Mouse (Mus musculus) liver, postnatal 0 days (tissue): Measurements from ENCODE around the gene Rcor2. TPM values are rescaled to one million over a fixed set of nuclear protein-coding genes. Genes with fewer than 3 reads are reported as not detected.

Experiments used
- ATAC-seq: fragments of 200-750 bp; cut with Nextera tagmentation; 2 replicates; pipeline ENCODE4 v1.8.0; 2017; ENCODE audit warnings: mild to moderate bottlenecking, moderate library complexity
- DNase-seq: peaks from one replicate; pipeline ENCODE4 v3.0.0-alpha.2; 2016
- H3K27ac ChIP-seq: fragments of 300-500 bp; sonication (generic); 2 replicates; pipeline ENCODE4 v1.5.1; 2014; ENCODE audit warnings: antibody characterized with exemption, moderate library complexity, mild to moderate bottlenecking, low read depth
- H3K27me3 ChIP-seq: fragments of 300-500 bp; sonication (generic); 2 replicates; pipeline ENCODE4 v1.6.1; 2014; ENCODE audit warnings: low read length, control low read depth, mixed read lengths; ENCODE audit not compliant: insufficient read depth
- H3K36me3 ChIP-seq: fragments of 300-500 bp; sonication (generic); replicated peaks from 2 replicates; pipeline ENCODE4 v1.6.1; 2014; ENCODE audit warnings: mild to moderate bottlenecking, control low read depth, low read length, moderate library complexity, mixed read lengths; ENCODE audit not compliant: insufficient read depth
- H3K4me1 ChIP-seq: fragments of 300-500 bp; sonication (generic); 2 replicates; pipeline ENCODE4 v1.6.1; 2014; ENCODE audit warnings: antibody characterized with exemption, mild to moderate bottlenecking, control low read depth; ENCODE audit not compliant: insufficient read depth
- H3K4me2 ChIP-seq: fragments of 300-500 bp; sonication (generic); 2 replicates; pipeline ENCODE4 v1.6.1; 2014; ENCODE audit warnings: low read depth, mild to moderate bottlenecking, low read length, moderate library complexity, mixed read lengths
- H3K4me3 ChIP-seq: fragments of 300-500 bp; sonication (generic); 2 replicates; pipeline ENCODE4 v1.5.1; 2014; ENCODE audit warnings: low read depth, low read length
- H3K9ac ChIP-seq: fragments of 300-500 bp; sonication (generic); replicated peaks from 2 replicates; pipeline ENCODE4 v1.6.1; 2014; ENCODE audit warnings: mild to moderate bottlenecking, moderate library complexity
- H3K9me3 ChIP-seq: fragments of 300-500 bp; sonication (generic); 2 replicates; pipeline ENCODE4 v1.6.1; 2016; ENCODE audit warnings: mild to moderate bottlenecking, control low read depth, low read length, mixed read lengths
- CTCF ChIP-seq: sonication (generic); IDR thresholded peaks from 2 replicates; pipeline ENCODE4 v1.5.1; 2016; ENCODE audit warnings: antibody characterized with exemption, low read depth
- EP300 ChIP-seq: IDR thresholded peaks from 2 replicates; pipeline ENCODE4 v1.6.1; 2016; ENCODE audit warnings: antibody characterized with exemption, low read depth, mild to moderate bottlenecking
- WGBS: fragments of 180-500 bp; shearing (Covaris S2); extraction: QIAGEN DNeasy Blood & Tissue Kit; methylation state at CpG from one replicate; pipeline ENCODE4 v1.1.7; 2014; ENCODE audit not compliant: insufficient replicate concordance; 5-methylcytosine and 5-hydroxymethylcytosine counted together
- polyA plus RNA-seq: library from polyadenylated mRNA; unstranded; fragments of >200 nt; fragmentation: Nextera tagmentation; extraction: Ambion mirVana; gene quantifications from 2 replicates; pipeline ENCODE4 v1.2.1, GENCODE M21; 2015

Rcor2 gene
- polyA plus RNA-seq, 1 experiment from 2014 or later, result 0.62 TPM

- ATAC-seq, result no peak
- H3K9me3 ChIP-seq, result no peaks in the 10 kb centered on the region
- H3K4me3 ChIP-seq, result no peak overlapping the region
- peak overlapping the region; percentile 16; the same call in 1 of the 2 replicates for H3K4me2 ChIP-seq
- no peak overlapping the region for H3K9ac ChIP-seq
- no peaks in the 10 kb centered on the region for H3K27me3 ChIP-seq
- H3K36me3 ChIP-seq, result no peaks in the 10 kb centered on the region
- no peak for DNase-seq
- H3K27ac ChIP-seq, result peak overlapping the region; percentile 64
- 26% methylated on average over 10 of the region's 10 CpGs for WGBS
- peaks cover 85% of the 10 kb centered on the region for H3K4me1 ChIP-seq
- TF ChIP-seq EP300 (no peak), CTCF (no peak)
Observed at GRCm38 (mm10) chr19:7311306-7311705, 44.2 kb downstream of the Rcor2 start.

DNA sequence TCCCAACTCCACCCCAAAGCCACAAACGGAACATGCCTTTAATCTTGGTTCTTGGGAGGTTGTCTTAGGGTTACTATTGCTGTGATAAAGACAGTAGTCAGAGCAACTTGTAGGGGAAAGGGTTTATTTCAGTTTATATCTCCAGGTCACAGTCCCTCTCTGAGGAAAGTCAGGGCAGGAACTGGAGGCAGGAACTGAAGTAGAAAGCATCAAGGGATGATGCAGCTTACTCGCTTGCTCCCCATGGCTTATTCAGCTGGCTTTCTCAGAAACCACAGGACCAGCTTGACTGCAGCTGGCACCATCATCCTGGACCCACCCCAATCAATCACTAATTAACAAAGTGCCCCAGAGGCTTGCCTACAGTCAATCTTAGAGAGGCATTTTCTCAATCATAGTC lies 46.5 kb downstream of the Rcor2 start:
- ATAC-seq, result no peak
- no peak overlapping the region for H3K27ac ChIP-seq
- DNase-seq, result no peak
- peaks cover 64% of the 10 kb centered on the region for H3K4me1 ChIP-seq
- WGBS, result 70% methylated on average over 2 of the region's 2 CpGs
- TF ChIP-seq CTCF (no peak), EP300 (no peak)
- no peak overlapping the region for H3K4me2 ChIP-seq
- no peak overlapping the region for H3K9ac ChIP-seq
- H3K9me3 ChIP-seq, result no peaks in the 10 kb centered on the region
- H3K4me3 ChIP-seq, result no peak overlapping the region
- no peaks in the 10 kb centered on the region for H3K36me3 ChIP-seq
- no peaks in the 10 kb centered on the region for H3K27me3 ChIP-seq

GRCm38 (mm10) chr19:7314976-7315586 lies 48.0 kb downstream of the Rcor2 start:
- no peaks in the 10 kb centered on the region for H3K9me3 ChIP-seq
- no peak overlapping the region for H3K9ac ChIP-seq
- H3K27me3 ChIP-seq, result no peaks in the 10 kb centered on the region
- peaks cover 52% of the 10 kb centered on the region for H3K4me1 ChIP-seq
- TF ChIP-seq CTCF, result no peak
- TF ChIP-seq EP300, result no peak
- no peak overlapping the region for H3K4me3 ChIP-seq
- DNase-seq, result no peak
- H3K27ac ChIP-seq, result no peak overlapping the region
- no peaks in the 10 kb centered on the region for H3K36me3 ChIP-seq
- ATAC-seq, result no peak
- 48% methylated on average over 8 of the region's 8 CpGs for WGBS
- H3K4me2 ChIP-seq, result no peak overlapping the region

GRCm38 (mm10) chr19:7315587-7315984 lies 48.5 kb downstream of the Rcor2 start:
- TF ChIP-seq EP300 (no peak), CTCF (no peak)
- Histone ChIP-seq H3K4me1 (peaks cover 51% of the 10 kb centered on the region), H3K27me3 (no peaks in the 10 kb centered on the region), H3K36me3 (no peaks in the 10 kb centered on the region), H3K27ac (no peak overlapping the region), H3K9me3 (no peaks in the 10 kb centered on the region), H3K9ac (no peak overlapping the region), H3K4me3 (no peak overlapping the region), H3K4me2 (no peak overlapping the region)
- WGBS, result 70% methylated on average over 4 of the region's 4 CpGs
- ATAC-seq (no peak), DNase-seq (no peak)

GRCm38 (mm10) chr19:7316822-7317221 lies 49.7 kb downstream of the Rcor2 start:
- Histone ChIP-seq H3K4me1 (peaks cover 43% of the 10 kb centered on the region), H3K4me2 (no peak overlapping the region), H3K27me3 (no peaks in the 10 kb centered on the region), H3K9me3 (no peaks in the 10 kb centered on the region), H3K27ac (no peak overlapping the region), H3K4me3 (no peak overlapping the region), H3K36me3 (no peaks in the 10 kb centered on the region), H3K9ac (no peak overlapping the region)
- ATAC-seq, result no peak
- no peak for DNase-seq
- WGBS, result 64% methylated on average over 4 of the region's 4 CpGs
- TF ChIP-seq CTCF (no peak), EP300 (no peak)

DNA sequence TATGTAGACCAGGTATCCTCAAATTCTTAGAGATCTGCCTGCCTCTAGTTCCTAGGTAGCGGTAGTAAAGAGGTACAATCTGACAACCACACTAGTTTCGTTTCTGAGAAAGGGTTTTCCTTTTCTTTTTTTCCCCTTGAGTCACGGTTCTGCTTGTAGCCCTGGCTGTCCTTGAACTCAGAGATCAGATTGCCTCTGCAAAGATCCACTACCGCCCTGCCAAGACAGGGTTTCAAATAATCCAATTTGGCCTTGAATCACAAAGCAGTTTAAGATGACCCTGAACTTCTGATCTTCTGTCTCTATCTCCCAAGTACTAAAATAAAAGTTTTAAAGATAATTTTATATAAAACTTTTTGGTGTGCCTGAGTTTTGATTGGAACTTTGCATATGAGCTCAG lies 50.6 kb downstream of the Rcor2 start:
- Histone ChIP-seq H3K27me3 (no peaks in the 10 kb centered on the region), H3K4me2 (no peak overlapping the region), H3K9ac (no peak overlapping the region), H3K4me1 (peaks cover 37% of the 10 kb centered on the region), H3K9me3 (no peaks in the 10 kb centered on the region), H3K36me3 (no peaks in the 10 kb centered on the region), H3K27ac (no peak overlapping the region), H3K4me3 (no peak overlapping the region)
- DNase-seq, result no peak
- no peak for ATAC-seq
- 66% methylated on average over 4 of the region's 4 CpGs for WGBS
- no peak for TF ChIP-seq EP300
- no peak for TF ChIP-seq CTCF

DNA sequence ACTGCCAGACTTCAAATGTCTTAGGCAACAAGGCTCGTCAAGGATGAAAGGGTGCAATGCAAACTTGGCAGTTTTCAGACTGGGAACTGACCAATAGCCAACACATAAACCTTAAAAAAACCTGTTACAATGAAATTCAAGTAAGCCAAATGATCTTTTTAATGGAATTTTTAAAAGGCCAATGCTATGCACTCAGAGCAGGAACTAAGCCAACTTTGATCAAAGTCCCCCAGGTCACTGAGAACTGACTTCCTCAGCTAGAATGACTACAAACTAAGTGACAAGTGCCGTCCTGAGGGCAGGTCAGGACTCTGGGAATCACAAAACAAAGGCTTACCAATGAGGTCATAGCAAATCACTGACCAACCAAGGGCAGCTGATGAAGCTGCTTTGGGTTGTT lies 53.1 kb downstream of the Rcor2 start:
- H3K36me3 ChIP-seq, result no peaks in the 10 kb centered on the region
- DNase-seq, result no peak
- peaks cover 26% of the 10 kb centered on the region for H3K4me1 ChIP-seq
- no peak for TF ChIP-seq CTCF
- TF ChIP-seq EP300, result no peak
- no peaks in the 10 kb centered on the region for H3K27me3 ChIP-seq
- H3K9me3 ChIP-seq, result no peaks in the 10 kb centered on the region
- H3K27ac ChIP-seq, result no peak overlapping the region
- peak; percentile 47; the same call in 1 of the 2 replicates for ATAC-seq
- H3K4me2 ChIP-seq, result no peak overlapping the region
- 36% methylated on average over 2 of the region's 2 CpGs for WGBS
- H3K4me3 ChIP-seq, result no peak overlapping the region
- H3K9ac ChIP-seq, result no peak overlapping the region
